Mouse (Mus musculus) embryonic facial prominence, embryonic 15.5 days (tissue): ENCODE results near the gene Rrm2. TPM values are rescaled to one million over a fixed set of nuclear protein-coding genes. Genes with fewer than 3 reads are reported as not detected.

Experiments used
- ATAC-seq: fragments of 200-750 bp; cut with Nextera tagmentation; 2 replicates; pipeline ENCODE4 v1.8.0; 2017; ENCODE audit warnings: low read depth, moderate TSS enrichment; ENCODE audit not compliant: insufficient number of reproducible peaks, low FRiP score, low TSS enrichment
- H3K27ac ChIP-seq: fragments of 300-500 bp; sonication (generic); replicated peaks from 2 replicates; pipeline ENCODE4 v1.5.1; 2015; ENCODE audit warnings: mild to moderate bottlenecking, inconsistent platforms
- H3K27me3 ChIP-seq: fragments of 300-500 bp; sonication (generic); 2 replicates; pipeline ENCODE4 v1.6.1; 2015; ENCODE audit warnings: inconsistent platforms
- H3K36me3 ChIP-seq: fragments of 300-500 bp; sonication (generic); 2 replicates; pipeline ENCODE4 v1.6.1; 2015; ENCODE audit warnings: mild to moderate bottlenecking, inconsistent platforms
- H3K4me1 ChIP-seq: fragments of 300-500 bp; sonication (generic); 2 replicates; pipeline ENCODE4 v1.6.1; 2015; ENCODE audit warnings: inconsistent platforms
- H3K4me2 ChIP-seq: fragments of 300-500 bp; sonication (generic); replicated peaks from 2 replicates; pipeline ENCODE4 v1.6.1; 2015; ENCODE audit warnings: mild to moderate bottlenecking, inconsistent platforms
- H3K4me3 ChIP-seq: fragments of 300-500 bp; sonication (generic); replicated peaks from 2 replicates; pipeline ENCODE4 v1.5.1; 2015; ENCODE audit warnings: mild to moderate bottlenecking, inconsistent platforms
- H3K9ac ChIP-seq: fragments of 300-500 bp; sonication (generic); 2 replicates; pipeline ENCODE4 v1.6.1; 2015; ENCODE audit warnings: inconsistent platforms
- H3K9me3 ChIP-seq: fragments of 300-500 bp; sonication (generic); replicated peaks from 2 replicates; pipeline ENCODE4 v1.6.1; 2016; ENCODE audit warnings: inconsistent platforms
- WGBS: fragments of 180-500 bp; shearing (Covaris S2); methylation state at CpG from one replicate; pipeline ENCODE4 v1.1.7; 2015; 5-methylcytosine and 5-hydroxymethylcytosine counted together
- polyA plus RNA-seq: library from polyadenylated mRNA; unstranded; fragments of >200 nt; fragmentation: Nextera tagmentation; extraction: Ambion mirVana; gene quantifications from 2 replicates; pipeline ENCODE4 v1.2.1, GENCODE M21; 2015

Rrm2 gene
- 142 and 158 TPM in 2 replicates for polyA plus RNA-seq

- Histone ChIP-seq H3K4me3 (peak within 1 kb of the TSS; percentile 91), H3K4me1 (peaks cover 46% of the 10 kb centered on the region), H3K36me3 (peaks cover 11% of the 10 kb centered on the region; the same call in 1 of the 2 replicates), H3K27ac (peak within 1 kb of the TSS; percentile 83), H3K27me3 (no peaks in the 10 kb centered on the region), H3K4me2 (peak within 1 kb of the TSS; percentile 97), H3K9ac (peak within 1 kb of the TSS; percentile 65), H3K9me3 (no peaks in the 10 kb centered on the region)
- under 1% methylated on average over 83 of the region's 83 CpGs for WGBS
- ATAC-seq = peak; percentile 91
These were observed at the start of gene Rrm2 for GRCm38 (mm10) chr12:24707954-24708823. Gene Rrm2 (plus strand): TSS chr12:24708241.

- H3K9ac ChIP-seq = no peak overlapping the region
- H3K4me2 ChIP-seq = no peak overlapping the region
- no peak for ATAC-seq
- H3K4me3 ChIP-seq = no peak overlapping the region
- no peaks in the 10 kb centered on the region for H3K27me3 ChIP-seq
- no peak overlapping the region for H3K27ac ChIP-seq
- peaks cover 55% of the 10 kb centered on the region for H3K36me3 ChIP-seq
- WGBS = 91% methylated on average over 4 of the region's 4 CpGs
- H3K9me3 ChIP-seq = no peaks in the 10 kb centered on the region
- H3K4me1 ChIP-seq = peaks cover 13% of the 10 kb centered on the region; the same call in 1 of the 2 replicates
These were observed 49.0 kb upstream of the Rrm2 start for GRCm38 (mm10) chr12:24658998-24659397.

GRCm38 (mm10) chr12:24659923-24660322 is 48.1 kb upstream of the Rrm2 start:
- ATAC-seq = no peak
- Histone ChIP-seq H3K36me3 (peaks cover 47% of the 10 kb centered on the region), H3K9ac (no peak overlapping the region), H3K4me2 (no peak overlapping the region), H3K27me3 (no peaks in the 10 kb centered on the region), H3K4me1 (peaks cover 13% of the 10 kb centered on the region; the same call in 1 of the 2 replicates), H3K9me3 (no peaks in the 10 kb centered on the region), H3K27ac (no peak overlapping the region), H3K4me3 (no peak overlapping the region)
- WGBS = 90% methylated on average over 9 of the region's 9 CpGs

- Histone ChIP-seq H3K4me2 (no peak overlapping the region), H3K27me3 (no peaks in the 10 kb centered on the region), H3K27ac (no peak overlapping the region), H3K36me3 (peaks cover 35% of the 10 kb centered on the region), H3K4me3 (no peak overlapping the region), H3K9ac (no peak overlapping the region), H3K9me3 (no peaks in the 10 kb centered on the region), H3K4me1 (peaks cover 8% of the 10 kb centered on the region; the same call in 1 of the 2 replicates)
- ATAC-seq = no peak
- 71% methylated on average over 4 of the region's 4 CpGs for WGBS
These were observed 46.9 kb upstream of the Rrm2 start for GRCm38 (mm10) chr12:24661100-24661499.

- no peak for ATAC-seq
- Histone ChIP-seq H3K4me1 (no peaks in the 10 kb centered on the region), H3K9me3 (no peaks in the 10 kb centered on the region), H3K9ac (no peak overlapping the region), H3K4me3 (no peak overlapping the region), H3K4me2 (no peak overlapping the region), H3K36me3 (peaks cover 30% of the 10 kb centered on the region), H3K27me3 (no peaks in the 10 kb centered on the region), H3K27ac (no peak overlapping the region)
- 89% methylated on average over 5 of the region's 5 CpGs for WGBS
These were observed 45.9 kb upstream of the Rrm2 start for GRCm38 (mm10) chr12:24662131-24662530.

GRCm38 (mm10) chr12:24680096-24680491 is 27.9 kb upstream of the Rrm2 start:
- H3K9ac ChIP-seq = peak overlapping the region; percentile 60; the same call in 1 of the 2 replicates
- peaks cover 39% of the 10 kb centered on the region for H3K4me1 ChIP-seq
- H3K27me3 ChIP-seq = peaks cover 13% of the 10 kb centered on the region
- H3K4me3 ChIP-seq = peak overlapping the region; percentile 57
- H3K4me2 ChIP-seq = peak overlapping the region; percentile 87
- WGBS = 11% methylated on average over 9 of the region's 9 CpGs
- peak overlapping the region; percentile 44 for H3K27ac ChIP-seq
- no peaks in the 10 kb centered on the region for H3K9me3 ChIP-seq
- ATAC-seq = no peak
- H3K36me3 ChIP-seq = no peaks in the 10 kb centered on the region

- H3K9ac ChIP-seq = peak overlapping the region; percentile 60
- H3K4me3 ChIP-seq = peak overlapping the region; percentile 57
- peak overlapping the region; percentile 87 for H3K4me2 ChIP-seq
- H3K27me3 ChIP-seq = peaks cover 13% of the 10 kb centered on the region
- peak; percentile 52 for ATAC-seq
- H3K27ac ChIP-seq = peak overlapping the region; percentile 44
- no peaks in the 10 kb centered on the region for H3K9me3 ChIP-seq
- H3K36me3 ChIP-seq = no peaks in the 10 kb centered on the region
- H3K4me1 ChIP-seq = peaks cover 39% of the 10 kb centered on the region
- WGBS = 2% methylated on average over 60 of the region's 61 CpGs
These were observed 27.4 kb upstream of the Rrm2 start for GRCm38 (mm10) chr12:24680492-24681285.

GRCm38 (mm10) chr12:24681286-24682023 is 26.6 kb upstream of the Rrm2 start, which contains the start of gene Cys1:
Gene Cys1 (minus strand): TSS chr12:24681813.
- peak within 1 kb of the TSS; percentile 80 for H3K27ac ChIP-seq
- H3K4me1 ChIP-seq = peaks cover 39% of the 10 kb centered on the region
- 5% methylated on average over 20 of the region's 20 CpGs for WGBS
- peak within 1 kb of the TSS; percentile 57 for H3K4me3 ChIP-seq
- H3K9ac ChIP-seq = peak within 1 kb of the TSS; percentile 60
- H3K9me3 ChIP-seq = no peaks in the 10 kb centered on the region
- no peak for ATAC-seq
- peaks cover 13% of the 10 kb centered on the region for H3K27me3 ChIP-seq
- no peaks in the 10 kb centered on the region for H3K36me3 ChIP-seq
- H3K4me2 ChIP-seq = peak within 1 kb of the TSS; percentile 87

GRCm38 (mm10) chr12:24682563-24682962 is 25.5 kb upstream of the Rrm2 start:
- no peak overlapping the region for H3K4me3 ChIP-seq
- ATAC-seq = 0 out of 2 replicates have a peak, but pooled peaks have one; percentile 54
- 27% methylated on average over 8 of the region's 8 CpGs for WGBS
- peak overlapping the region; percentile 80 for H3K27ac ChIP-seq
- peaks cover 39% of the 10 kb centered on the region for H3K4me1 ChIP-seq
- H3K4me2 ChIP-seq = peak overlapping the region; percentile 87
- H3K36me3 ChIP-seq = no peaks in the 10 kb centered on the region
- no peaks in the 10 kb centered on the region for H3K9me3 ChIP-seq
- H3K9ac ChIP-seq = no peak overlapping the region
- peaks cover 13% of the 10 kb centered on the region for H3K27me3 ChIP-seq

GRCm38 (mm10) chr12:24683461-24683860 is 24.6 kb upstream of the Rrm2 start:
- H3K4me2 ChIP-seq = no peak overlapping the region
- H3K36me3 ChIP-seq = no peaks in the 10 kb centered on the region
- no peak overlapping the region for H3K4me3 ChIP-seq
- H3K9me3 ChIP-seq = no peaks in the 10 kb centered on the region
- peak overlapping the region; percentile 80; the same call in 1 of the 2 replicates for H3K27ac ChIP-seq
- no peak overlapping the region for H3K9ac ChIP-seq
- WGBS = 68% methylated on average over 7 of the region's 7 CpGs
- peaks cover 39% of the 10 kb centered on the region for H3K4me1 ChIP-seq
- peaks cover 13% of the 10 kb centered on the region for H3K27me3 ChIP-seq
- no peak for ATAC-seq
